Mouse (Mus musculus): ENCODE measurements at regions not wholly inside any gene's neighbourhood (a gene's known extent, or its start where the extent isn't known, plus 50 kb on each side); places are given as distances from the start of the nearest gene placed in this dataset.

GRCm38 (mm10) chr10:9569277-9569676 lies 105.7 kb downstream of the Samd5 start:
- no peak for DNase-seq (ENCODE audit: low spot score in 2 of 2)

- DNase-seq (ENCODE audit: low spot score in 2 of 2) = no peak
Observed at GRCm38 (mm10) chr10:9557517-9558065, 117.4 kb downstream of the Samd5 start.

GRCm38 (mm10) chr10:9557092-9557491 lies 117.9 kb downstream of the Samd5 start:
- DNase-seq (ENCODE audit: low spot score in 2 of 2) = peak in 1 of 2 experiments; percentile 25

DNA sequence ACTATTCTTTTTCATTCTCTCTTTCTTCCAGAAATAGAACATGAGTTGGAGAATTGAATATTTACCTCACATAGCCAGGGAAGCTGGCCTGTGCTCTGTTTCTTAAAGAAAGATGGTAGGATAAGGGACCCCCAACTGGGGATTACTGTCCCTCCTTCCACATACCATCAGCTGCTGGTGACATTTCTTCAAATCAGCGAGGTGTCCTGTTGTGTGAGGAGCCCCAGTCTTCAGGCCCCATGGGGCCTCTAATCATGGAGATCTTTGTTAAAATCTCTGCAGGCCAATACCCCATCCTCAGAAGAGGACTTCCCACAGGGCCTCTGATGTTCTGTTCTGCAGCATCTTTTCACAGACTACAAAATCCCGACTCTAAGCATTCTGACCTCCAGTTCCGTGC lies 121.1 kb downstream of the Samd5 start:
- no peak for DNase-seq (ENCODE audit: low spot score in 2 of 2)

DNA sequence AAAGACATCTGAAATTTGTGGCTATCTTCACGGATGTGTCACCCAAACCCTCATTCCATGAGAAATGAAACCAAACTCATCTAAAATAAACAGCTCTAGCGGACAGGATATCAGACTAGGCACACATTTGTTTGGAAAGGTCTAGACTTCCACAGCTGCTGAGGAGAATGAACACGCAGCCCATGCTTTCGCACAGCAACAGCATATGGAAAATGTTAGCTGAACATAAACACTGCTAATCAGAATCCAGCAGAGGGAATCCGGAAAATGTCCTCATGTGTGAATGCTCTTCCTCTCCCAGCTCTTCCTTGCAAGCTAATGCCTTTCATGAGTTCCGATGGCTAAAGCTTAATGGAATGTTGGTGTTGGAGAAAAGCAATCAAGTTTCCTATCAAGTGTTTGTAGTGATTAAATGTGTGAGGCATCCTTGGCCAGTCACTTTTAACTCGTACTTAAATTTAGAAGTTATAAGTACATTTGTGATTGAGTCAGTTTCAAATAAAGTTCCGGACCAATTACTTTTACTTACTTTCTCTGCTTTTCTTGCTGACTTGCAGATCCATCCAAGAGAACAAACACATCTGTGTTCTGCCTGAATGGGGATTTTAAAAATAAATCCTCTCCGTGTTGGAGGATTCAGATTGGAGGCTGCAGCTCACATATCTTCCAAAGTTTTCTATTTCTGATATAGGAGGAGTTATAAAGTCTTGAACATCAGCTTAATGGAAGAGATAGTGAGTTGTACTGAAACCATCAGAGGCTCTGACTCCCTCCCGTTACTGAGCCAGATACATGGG lies 124.9 kb downstream of the Samd5 start:
- DNase-seq (ENCODE audit: low spot score in 2 of 2) = no peak

- no peak for DNase-seq (ENCODE audit: low spot score in 2 of 2)
Observed at GRCm38 (mm10) chr10:9545807-9546206, 129.2 kb downstream of the Samd5 start.

GRCm38 (mm10) chr10:9544041-9544786 lies 130.8 kb downstream of the Samd5 start:
- DNase-seq (ENCODE audit: low spot score in 2 of 2) = no peak

DNA sequence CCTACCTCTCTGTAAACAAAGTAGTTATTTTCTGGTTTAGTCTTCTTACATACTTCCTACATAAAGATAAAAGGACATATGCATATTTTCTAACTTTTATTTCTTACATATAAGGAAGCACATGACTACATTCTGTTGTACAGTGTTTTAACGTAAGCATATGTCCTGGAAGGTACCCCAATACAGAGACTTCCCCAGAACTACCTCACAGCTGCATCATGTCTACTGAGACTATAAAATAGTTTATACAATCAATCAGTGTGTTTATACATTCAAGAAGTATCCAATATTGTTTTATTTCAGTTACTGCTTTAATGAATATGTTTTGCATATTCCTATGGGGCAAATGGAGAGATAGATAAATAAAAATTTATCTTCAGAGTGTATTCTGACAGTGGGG lies 133.4 kb downstream of the Samd5 start:
- no peak for DNase-seq (ENCODE audit: low spot score in 2 of 2)

- DNase-seq (ENCODE audit: low spot score in 2 of 2) = no peak
Observed at GRCm38 (mm10) chr10:9537686-9538085, 137.3 kb downstream of the Samd5 start.

DNA sequence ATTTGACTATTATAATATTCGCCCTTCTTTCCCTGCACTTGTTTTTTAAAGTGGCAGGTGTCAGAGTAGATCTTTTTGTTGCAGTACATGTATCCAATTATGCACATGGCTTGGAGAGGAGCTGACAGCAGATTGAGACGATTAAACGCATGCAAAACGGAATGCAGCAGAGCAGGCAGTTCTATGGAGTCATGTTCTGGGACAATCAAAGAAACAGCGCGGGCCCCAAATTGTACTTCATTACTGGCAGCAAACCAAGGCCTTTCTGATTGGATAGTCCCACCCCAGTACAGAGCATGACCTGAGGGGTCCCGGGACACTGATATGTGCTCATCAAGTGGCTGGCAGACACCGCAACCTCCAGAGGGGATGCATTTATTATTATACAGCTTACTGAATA lies 140.5 kb downstream of the Samd5 start:
- peak in 1 of 2 experiments; percentile 16 for DNase-seq (ENCODE audit: low spot score in 2 of 2)

- no peak for DNase-seq (ENCODE audit: low spot score in 2 of 2)
Observed at GRCm38 (mm10) chr10:9533283-9533682, 141.7 kb downstream of the Samd5 start.

DNA sequence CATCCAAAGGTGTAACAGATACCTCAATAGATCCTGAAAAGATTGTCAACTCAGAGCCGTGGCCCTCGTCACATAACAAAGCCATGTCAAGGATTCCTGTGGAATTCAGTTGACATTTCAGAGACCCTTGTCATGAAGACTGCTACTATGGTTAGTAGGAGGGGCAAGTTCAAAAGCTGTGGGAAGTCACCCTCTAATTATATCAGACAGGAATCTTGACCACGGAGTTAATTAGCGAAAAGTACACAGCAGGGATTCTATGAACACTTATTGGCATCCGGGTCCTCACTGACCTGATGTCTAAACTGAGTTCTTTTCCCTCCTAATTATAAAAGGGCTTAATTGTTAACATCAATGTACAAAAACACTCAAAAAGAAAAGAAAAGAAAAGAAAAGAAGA lies 143.1 kb downstream of the Samd5 start:
- no peak for DNase-seq (ENCODE audit: low spot score in 2 of 2)

DNA sequence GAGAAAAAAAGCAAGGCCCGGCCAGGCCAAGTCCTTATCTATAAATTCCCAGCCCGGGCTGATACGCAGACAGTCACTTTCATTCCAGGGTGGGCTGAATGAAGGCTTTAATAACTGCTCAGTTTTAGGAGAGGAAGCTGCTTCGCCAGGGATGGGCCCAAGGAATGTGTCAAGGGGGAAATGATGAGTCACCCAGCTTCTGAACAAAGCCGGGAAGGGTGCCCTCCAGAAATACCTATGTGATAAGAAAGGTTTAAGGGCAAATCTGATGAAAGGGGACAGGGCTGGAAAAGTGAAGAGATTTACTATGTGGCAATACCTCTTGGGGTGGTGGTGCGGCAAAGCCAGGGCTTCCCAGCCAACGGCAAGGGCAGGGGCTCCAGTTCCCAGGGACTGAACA lies 145.6 kb downstream of the Samd5 start:
- DNase-seq (ENCODE audit: low spot score in 2 of 2) = no peak

GRCm38 (mm10) chr10:9528066-9528465 lies 146.9 kb downstream of the Samd5 start:
- DNase-seq (ENCODE audit: low spot score in 2 of 2) = no peak

- no peak for DNase-seq (ENCODE audit: low spot score in 2 of 2)
Observed at GRCm38 (mm10) chr10:9509764-9510390, 165.1 kb downstream of the Samd5 start.

DNA sequence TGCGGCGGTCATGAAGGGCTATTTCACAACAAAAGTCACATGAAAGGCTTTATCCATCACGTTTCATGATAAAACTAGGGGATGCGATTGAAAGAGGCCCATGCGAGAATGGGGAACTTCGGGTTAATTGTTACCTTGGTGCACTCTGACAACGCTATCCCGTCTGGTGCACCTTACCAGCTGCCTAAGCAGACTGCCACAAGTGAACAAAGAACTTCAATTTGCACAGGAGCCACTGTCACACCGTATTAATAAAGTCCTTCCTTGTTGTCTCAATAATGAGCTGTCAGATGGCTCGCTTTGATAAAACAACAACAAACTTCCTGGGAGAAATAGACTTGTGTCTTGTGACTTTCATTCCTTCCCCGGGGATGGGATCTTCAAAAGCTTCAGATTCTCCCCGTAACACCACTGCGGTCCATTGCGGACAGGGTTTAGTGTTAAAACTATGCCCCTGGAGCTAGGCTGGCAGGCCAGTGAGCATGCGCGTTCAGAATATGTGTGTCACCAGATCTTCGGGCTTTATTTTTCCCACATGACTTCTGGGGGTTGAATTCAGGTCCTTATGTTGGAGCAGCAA lies 165.8 kb downstream of the Samd5 start:
- DNase-seq (ENCODE audit: low spot score in 2 of 2) = no peak

- no peak for DNase-seq (ENCODE audit: low spot score in 2 of 2)
Observed at GRCm38 (mm10) chr10:9503569-9504493, 171.2 kb downstream of the Samd5 start.

DNA sequence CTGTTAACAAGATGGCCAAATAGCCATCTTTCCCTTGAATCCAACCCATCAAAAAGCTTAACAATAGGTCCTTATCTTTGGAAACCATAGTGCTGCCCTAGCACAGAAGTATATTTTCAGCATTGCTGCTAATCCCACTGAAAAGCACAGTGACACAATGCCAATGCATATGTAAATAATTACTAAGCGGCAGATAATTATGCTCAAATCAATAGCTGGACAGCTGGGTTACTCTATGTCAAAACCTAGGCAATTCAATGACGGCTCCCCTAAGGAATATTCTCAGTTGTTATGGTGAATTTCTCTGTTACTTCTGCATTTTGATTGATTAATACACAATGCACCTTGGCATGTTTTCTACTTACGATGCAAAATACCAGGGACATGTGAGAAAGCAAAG lies 176.5 kb downstream of the Samd5 start:
- DNase-seq (ENCODE audit: low spot score in 2 of 2) = no peak

GRCm38 (mm10) chr10:9497021-9497420 lies 178.0 kb downstream of the Samd5 start:
- no peak for DNase-seq (ENCODE audit: low spot score in 2 of 2)

GRCm38 (mm10) chr10:9495143-9495651 lies 179.8 kb downstream of the Samd5 start:
- DNase-seq (ENCODE audit: low spot score in 2 of 2) = no peak
